Mouse (Mus musculus): Measurements from ENCODE around the gene Wwtr1.

Wwtr1 gene

GRCm38 (mm10) chr3:57557408-57557807, 18.3 kb downstream of the Wwtr1 start:
- in situ Hi-C loops (cut with MboI): no loop called here

- in situ Hi-C loops (cut with MboI): no loop called here
These were observed 20.1 kb downstream of the Wwtr1 start for GRCm38 (mm10) chr3:57555560-57555959.

DNA sequence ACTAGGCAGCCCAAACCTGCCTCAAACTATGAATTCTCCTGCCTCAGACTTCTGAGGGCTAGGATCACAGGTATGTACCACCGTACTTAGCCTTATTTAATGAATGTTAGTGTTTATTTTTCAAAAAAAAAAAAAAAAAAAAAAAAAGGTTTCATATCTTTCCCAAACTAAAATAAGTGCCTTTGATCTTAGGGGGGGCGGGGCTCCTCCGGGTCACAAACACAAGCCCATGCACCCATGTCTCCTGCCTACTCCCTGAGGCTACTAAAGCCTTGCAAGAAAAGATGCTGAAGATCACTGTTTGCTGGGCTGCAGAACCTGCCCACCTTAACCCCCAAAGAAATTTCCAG, 20.8 kb downstream of the Wwtr1 start:
- in situ Hi-C loops (cut with MboI): no loop called here

DNA sequence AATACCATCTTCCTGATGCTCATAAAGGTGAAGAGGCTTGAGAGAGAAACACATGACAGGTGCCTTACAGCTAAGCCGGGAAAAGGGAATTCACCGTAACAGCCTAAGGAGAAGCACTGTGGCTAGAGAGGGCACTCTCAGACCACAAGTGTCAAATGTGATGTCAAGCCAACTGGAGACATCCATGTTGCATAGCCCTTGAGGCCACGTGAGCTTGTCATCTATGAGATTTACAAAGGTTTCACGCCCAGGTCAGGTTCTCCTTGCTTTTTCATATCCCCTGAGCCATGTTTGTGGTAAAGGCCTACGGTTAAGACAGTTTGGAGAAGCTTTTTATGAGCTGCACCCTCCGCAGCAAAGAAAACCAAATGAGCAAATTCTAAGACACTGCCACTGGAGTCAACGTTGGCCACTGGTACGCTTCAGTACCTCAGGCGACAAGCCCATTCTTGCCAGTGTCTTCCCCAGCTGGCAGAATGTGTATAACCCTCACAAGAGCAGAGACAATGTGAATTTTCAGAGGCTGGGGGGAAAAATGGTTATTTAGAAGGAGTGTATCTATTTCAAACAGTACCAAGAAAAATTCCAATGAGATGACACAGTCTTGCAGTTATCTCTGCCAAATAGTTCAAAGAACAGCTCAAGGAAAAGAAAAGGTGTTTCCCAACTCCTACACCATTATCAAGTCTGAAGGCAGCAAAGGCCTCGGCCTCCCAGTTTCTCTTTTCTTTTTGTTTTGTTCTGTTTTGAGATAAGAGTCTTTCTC, 21.4 kb downstream of the Wwtr1 start:
- in situ Hi-C loops (cut with MboI): no loop called here

- in situ Hi-C loops (cut with MboI): no loop called here
These were observed 22.6 kb downstream of the Wwtr1 start for GRCm38 (mm10) chr3:57553108-57553507.

DNA sequence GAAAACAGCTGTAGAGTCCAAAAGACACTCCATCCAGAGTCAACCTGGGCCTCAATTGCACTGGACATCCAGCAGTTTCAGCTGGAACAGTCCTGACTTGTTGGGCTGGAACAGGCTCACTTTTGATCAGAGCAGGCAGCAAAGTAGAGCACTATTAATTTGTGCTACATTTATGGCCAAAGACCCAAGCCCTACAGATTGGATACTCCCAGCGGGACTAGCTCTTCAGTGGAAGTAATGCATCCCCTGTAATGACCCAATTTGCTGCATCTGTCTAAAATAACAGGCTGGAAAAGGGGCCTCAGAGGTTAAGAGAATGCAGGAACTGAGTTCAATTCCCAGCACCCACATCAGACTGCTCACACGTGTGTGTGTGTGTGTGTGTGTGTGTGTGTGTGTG, 24.5 kb downstream of the Wwtr1 start:
- in situ Hi-C loops (cut with MboI): no loop called here

GRCm38 (mm10) chr3:57550468-57551185, 25.1 kb downstream of the Wwtr1 start:
- in situ Hi-C loops (cut with MboI): no loop called here

DNA sequence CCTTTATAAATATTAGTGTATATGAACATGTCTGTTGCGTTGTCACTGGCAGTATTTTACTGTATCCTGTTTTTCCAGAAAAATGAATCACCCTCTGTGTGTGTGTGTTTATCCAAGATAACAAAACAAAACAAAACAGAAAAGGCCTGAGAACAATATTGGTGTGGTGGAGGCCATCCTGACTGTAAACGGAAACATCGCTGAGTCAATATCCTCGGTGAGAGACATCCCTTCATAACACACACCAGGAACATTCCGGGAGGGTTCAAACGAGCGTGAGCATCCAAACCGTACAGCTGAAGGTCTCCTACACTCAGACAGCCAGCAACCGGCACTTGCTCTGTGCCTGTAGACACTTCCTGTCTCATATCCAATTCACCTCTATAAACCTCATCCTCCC, 31.6 kb downstream of the Wwtr1 start:
- in situ Hi-C loops (cut with MboI): no loop called here

DNA sequence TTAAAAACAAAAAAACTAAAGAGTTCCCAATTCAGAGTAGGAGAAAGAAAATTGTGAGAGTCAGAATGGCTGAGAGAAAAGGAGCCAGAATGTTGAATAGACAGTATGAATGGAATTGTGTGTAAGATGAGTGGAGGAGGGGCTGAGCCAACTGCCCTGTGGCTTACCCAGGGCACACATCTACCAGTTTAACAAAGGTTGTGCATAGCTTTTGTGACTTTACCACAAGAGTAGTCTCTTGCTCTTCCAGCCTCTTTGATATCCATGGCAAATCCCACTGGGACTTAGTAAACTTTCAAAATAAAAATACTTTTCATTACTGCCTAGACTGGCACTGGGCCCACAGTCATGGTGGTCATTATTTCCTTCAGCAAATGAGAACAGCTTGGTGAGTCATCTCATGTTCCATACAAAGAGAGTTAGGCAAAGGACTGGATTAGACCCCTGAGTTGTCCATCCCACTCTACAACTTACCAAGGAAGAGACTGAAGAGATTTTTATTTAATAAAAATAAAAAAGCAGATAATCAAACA, 32.8 kb downstream of the Wwtr1 start:
- in situ Hi-C loops (cut with MboI): no loop called here

- in situ Hi-C loops (cut with MboI): no loop called here
These were observed 34.5 kb downstream of the Wwtr1 start for GRCm38 (mm10) chr3:57541205-57541604.

GRCm38 (mm10) chr3:57540474-57540873, 35.2 kb downstream of the Wwtr1 start:
- in situ Hi-C loops (cut with MboI): no loop called here

- in situ Hi-C loops (cut with MboI): no loop called here
These were observed 40.1 kb downstream of the Wwtr1 start for GRCm38 (mm10) chr3:57535483-57536185.

DNA sequence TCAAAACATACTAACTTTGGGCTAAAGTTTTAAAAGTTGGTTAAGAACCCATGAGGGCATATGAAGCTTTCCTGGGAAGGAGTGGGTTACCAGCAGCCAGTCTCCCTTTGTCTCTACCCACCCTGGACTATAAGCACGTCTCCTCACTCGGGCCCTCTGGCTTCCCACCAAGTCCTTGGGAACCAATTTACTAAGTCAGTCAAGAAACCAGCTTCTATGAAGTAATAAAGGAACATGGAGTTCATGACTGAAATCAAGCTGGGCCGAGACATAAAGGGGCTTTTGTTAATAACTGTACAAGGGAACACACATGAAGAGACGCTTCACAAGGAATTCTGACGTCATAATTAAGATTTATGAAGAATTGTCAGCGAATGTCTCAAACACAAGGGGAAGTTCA, 41.3 kb downstream of the Wwtr1 start:
- in situ Hi-C loops (cut with MboI): no loop called here

DNA sequence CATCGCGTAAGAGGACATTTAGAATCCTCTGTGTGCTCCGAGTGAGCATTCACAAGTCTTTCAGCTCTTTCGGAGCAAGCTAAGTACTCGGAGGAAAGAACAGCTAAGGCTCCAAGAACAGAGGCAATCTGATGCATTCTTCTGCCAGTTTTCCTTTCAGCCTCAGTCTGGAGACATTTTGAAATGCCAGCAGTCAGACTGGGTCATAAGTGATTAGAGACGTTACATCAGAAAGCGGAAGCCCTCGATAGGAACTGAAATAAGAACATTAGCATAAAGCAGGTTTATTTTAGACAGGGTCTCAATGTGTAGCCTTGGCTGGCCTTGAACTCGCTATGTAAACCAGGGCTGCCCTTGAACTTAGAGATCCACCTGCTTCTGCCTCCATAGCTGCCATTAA, 41.8 kb downstream of the Wwtr1 start:
- in situ Hi-C loops (cut with MboI): no loop called here

DNA sequence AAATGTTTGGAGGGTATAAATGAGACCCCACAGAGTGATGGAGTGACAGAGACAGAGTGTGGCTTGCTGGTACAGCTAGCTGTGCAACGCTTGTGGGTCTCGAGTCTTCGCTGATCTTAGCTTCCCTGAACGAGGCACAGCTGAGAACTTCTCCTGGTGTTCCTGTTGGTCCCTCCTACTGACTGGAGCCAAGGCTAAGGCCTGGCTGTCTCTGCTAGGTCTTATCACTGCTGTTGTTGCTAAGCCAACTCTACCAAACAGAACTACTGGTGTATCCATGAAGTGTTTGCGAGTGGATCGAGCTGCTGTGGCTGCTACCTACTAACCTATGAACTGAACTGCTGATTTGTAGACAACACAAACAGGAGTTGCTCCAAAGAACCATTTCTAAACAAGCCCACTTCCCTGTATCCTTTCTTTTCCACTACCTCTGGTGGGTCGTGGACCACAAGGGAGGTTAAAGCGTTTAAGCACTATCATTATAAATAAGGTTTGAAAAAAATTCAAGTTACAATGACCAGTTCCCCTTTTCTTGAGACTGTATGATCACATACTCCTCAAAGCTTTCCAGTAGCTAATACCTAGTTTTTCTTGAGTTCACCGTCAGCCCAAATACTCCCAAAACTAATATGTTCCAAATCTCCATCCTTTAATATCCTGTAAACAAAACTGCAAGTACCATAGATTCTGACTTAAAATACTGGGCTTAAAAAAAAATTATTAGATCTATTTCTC, 42.6 kb downstream of the Wwtr1 start:
- in situ Hi-C loops (cut with MboI): no loop called here

- in situ Hi-C loops (cut with MboI): no loop called here
These were observed 44.9 kb downstream of the Wwtr1 start for GRCm38 (mm10) chr3:57530836-57531235.

DNA sequence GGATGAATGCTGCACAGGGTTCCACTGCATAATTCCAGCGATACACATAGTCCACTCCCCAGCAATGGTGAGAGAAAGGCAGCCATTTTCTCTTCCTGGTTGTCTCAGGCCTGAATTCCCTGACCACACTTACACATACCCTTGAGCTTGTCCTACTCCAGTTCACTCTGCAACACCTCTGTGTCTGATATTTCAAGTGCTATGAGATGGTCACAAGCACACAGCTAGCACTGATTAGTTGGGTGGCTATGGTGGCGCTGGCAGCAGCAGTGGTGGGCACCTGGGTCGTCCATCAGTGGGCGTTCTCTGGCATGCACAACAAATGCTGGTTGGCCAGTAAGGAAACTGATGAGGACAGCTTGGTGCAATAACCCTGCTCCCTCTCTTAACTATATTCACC, 45.5 kb downstream of the Wwtr1 start:
- in situ Hi-C loops (cut with MboI): no loop called here

DNA sequence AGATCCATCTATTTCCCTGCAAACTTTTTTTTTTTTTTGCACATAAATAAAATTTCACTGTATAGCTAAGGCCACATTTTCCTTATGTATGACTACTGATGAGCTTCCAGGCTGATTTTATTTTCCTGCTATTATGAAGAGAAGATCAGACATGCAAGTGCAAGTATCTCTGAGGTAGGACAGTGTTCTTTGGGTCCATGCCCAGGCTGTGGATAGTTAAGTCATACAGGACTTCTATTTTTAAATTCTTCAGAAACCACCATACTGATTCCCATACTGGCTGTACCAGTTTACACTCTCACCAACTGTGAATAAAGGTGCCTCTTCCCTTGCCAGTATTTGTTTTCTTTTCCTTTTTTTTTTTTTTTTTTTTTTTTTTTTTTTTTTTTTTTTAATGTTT, 48.6 kb downstream of the Wwtr1 start:
- in situ Hi-C loops (cut with MboI): no loop called here

GRCm38 (mm10) chr3:57523093-57523492, 52.6 kb downstream of the Wwtr1 start:
- in situ Hi-C loops (cut with MboI): no loop called here

GRCm38 (mm10) chr3:57521876-57522275, 53.8 kb downstream of the Wwtr1 start:
- in situ Hi-C loops (cut with MboI): no loop called here

- in situ Hi-C loops (cut with MboI): no loop called here
These were observed 55.7 kb downstream of the Wwtr1 start for GRCm38 (mm10) chr3:57519995-57520394.

GRCm38 (mm10) chr3:57516146-57516545, 59.6 kb downstream of the Wwtr1 start:
- in situ Hi-C loops (cut with MboI): no loop called here

Data from mature B cell (primary cell).